Comparison of ENCODE assay signal across 8 mouse cellular contexts in the genomic region with DNA sequence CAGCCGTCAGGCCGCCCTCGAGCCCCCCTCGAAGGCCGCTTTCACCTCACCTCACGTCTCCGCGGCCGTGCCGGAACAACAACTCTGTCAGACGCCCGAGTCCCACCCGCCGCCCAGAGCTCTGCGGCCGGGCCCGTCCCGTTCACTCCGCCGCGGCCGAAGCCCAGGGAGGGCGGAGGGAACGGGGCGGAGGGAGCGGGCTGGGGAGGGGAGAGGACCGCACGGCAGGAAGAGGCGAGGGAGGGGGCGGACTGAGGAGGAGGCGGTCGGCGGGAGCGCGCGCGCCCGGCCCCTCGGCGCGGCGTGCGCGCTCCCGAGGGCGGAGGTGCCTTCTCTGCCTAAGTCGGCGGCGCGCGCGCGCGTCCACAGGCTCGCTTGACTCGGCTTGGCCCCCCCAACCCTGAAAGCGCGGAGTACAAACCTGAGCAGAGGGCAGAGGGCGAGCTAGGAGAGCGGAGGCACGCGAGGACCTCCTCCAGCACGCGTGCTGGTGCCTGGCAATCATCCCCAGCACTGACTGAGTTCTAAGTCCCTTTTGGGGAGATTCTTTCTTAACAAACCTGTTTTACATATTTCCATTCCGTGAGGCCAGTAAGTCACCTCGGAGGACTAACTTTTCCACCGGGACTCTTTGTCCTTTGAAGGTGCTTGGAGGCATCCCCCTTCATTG. TPM values are rescaled to one million over a fixed set of nuclear protein-coding genes. Genes with fewer than 3 reads are reported as not detected.
DNase-seq lines count a peak whose midpoint lies in the region; ATAC-seq lines count a peak whose summit lies in the region.

Rabgap1l (minus strand) TSS at position 526 of the 670 bp plus-strand sequence.

- H3K27me3 ChIP-seq in forebrain, embryonic 10.5 days (ENCODE audit: poor library complexity, severe bottlenecking), result no peaks in the 10 kb centered on the region
- no peaks in the 10 kb centered on the region for H3K27me3 ChIP-seq in heart, embryonic 16.5 days (ENCODE audit: control insufficient read depth, insufficient read depth, low read length)
- no peaks in the 10 kb centered on the region for H3K27me3 ChIP-seq in liver, embryonic 15.5 days
- H3K27me3 ChIP-seq in neural tube, embryonic 12.5 days (replicated peaks), result no peaks in the 10 kb centered on the region

- ATAC-seq in CD4-positive, CD25-positive, alpha-beta regulatory T cell, adult 4 months, result peak; percentile 83
- ATAC-seq in heart, embryonic 16.5 days (replicated peaks; ENCODE audit: extremely low read depth, insufficient read depth, low FRiP score), result peak; percentile 98
- peak; percentile 90 for ATAC-seq in liver, embryonic 15.5 days (ENCODE audit: insufficient read depth)
- ATAC-seq in neural tube, embryonic 12.5 days (ENCODE audit: low FRiP score, low read depth), result peak; percentile 97

- peak within 1 kb of the TSS; percentile 90 for H3K27ac ChIP-seq in forebrain, embryonic 10.5 days
- H3K27ac ChIP-seq in heart, embryonic 16.5 days (ENCODE audit: low read length), result peak within 1 kb of the TSS; percentile 83
- peak within 1 kb of the TSS; percentile 97 for H3K27ac ChIP-seq in liver, embryonic 15.5 days (replicated peaks)
- no peak within 1 kb of the TSS for H3K27ac ChIP-seq in neural tube, embryonic 12.5 days

- H3K9me3 ChIP-seq in forebrain, embryonic 10.5 days, result no peaks in the 10 kb centered on the region
- no peaks in the 10 kb centered on the region for H3K9me3 ChIP-seq in heart, embryonic 16.5 days (replicated peaks; ENCODE audit: control insufficient read depth, low read length)
- H3K9me3 ChIP-seq in liver, embryonic 15.5 days (replicated peaks), result no peaks in the 10 kb centered on the region
- no peaks in the 10 kb centered on the region for H3K9me3 ChIP-seq in neural tube, embryonic 12.5 days

- H3K9ac ChIP-seq in heart, embryonic 16.5 days (ENCODE audit: low read length), result peak within 1 kb of the TSS; percentile 93
- peak within 1 kb of the TSS; percentile 99 for H3K9ac ChIP-seq in liver, embryonic 15.5 days
- peak within 1 kb of the TSS; percentile 84 for H3K9ac ChIP-seq in neural tube, embryonic 12.5 days

- peaks cover 8% of the 10 kb centered on the region for H3K4me1 ChIP-seq in forebrain, embryonic 10.5 days
- no peaks in the 10 kb centered on the region for H3K4me1 ChIP-seq in heart, embryonic 16.5 days (ENCODE audit: control insufficient read depth, insufficient read depth, low read length)
- peaks cover 40% of the 10 kb centered on the region for H3K4me1 ChIP-seq in liver, embryonic 15.5 days (replicated peaks)
- H3K4me1 ChIP-seq in neural tube, embryonic 12.5 days, result peaks cover 8% of the 10 kb centered on the region

- H3K4me2 ChIP-seq in heart, embryonic 16.5 days (ENCODE audit: low read depth, low read length), result peak within 1 kb of the TSS; percentile 86
- peak within 1 kb of the TSS; percentile 74 for H3K4me2 ChIP-seq in liver, embryonic 15.5 days
- H3K4me2 ChIP-seq in neural tube, embryonic 12.5 days (replicated peaks), result peak within 1 kb of the TSS; percentile 96

- peak within 1 kb of the TSS; percentile 85 for H3K4me3 ChIP-seq in forebrain, embryonic 10.5 days
- peak within 1 kb of the TSS; percentile 83 for H3K4me3 ChIP-seq in heart, embryonic 16.5 days (ENCODE audit: low read length)
- peak within 1 kb of the TSS; percentile 98 for H3K4me3 ChIP-seq in liver, embryonic 15.5 days (replicated peaks)
- H3K4me3 ChIP-seq in neural tube, embryonic 12.5 days, result peak within 1 kb of the TSS; percentile 86

- H3K36me3 ChIP-seq in forebrain, embryonic 10.5 days (replicated peaks), result no peaks in the 10 kb centered on the region
- H3K36me3 ChIP-seq in heart, embryonic 16.5 days (ENCODE audit: control insufficient read depth, insufficient read depth), result no peaks in the 10 kb centered on the region
- H3K36me3 ChIP-seq in liver, embryonic 15.5 days (replicated peaks), result no peaks in the 10 kb centered on the region
- no peaks in the 10 kb centered on the region for H3K36me3 ChIP-seq in neural tube, embryonic 12.5 days

- WGBS in forebrain, embryonic 10.5 days, result under 1% methylated on average over 64 of the region's 67 CpGs
- under 1% methylated on average over 58 of the region's 67 CpGs for WGBS in heart, embryonic 16.5 days
- under 1% methylated on average over 66 of the region's 67 CpGs for WGBS in liver, embryonic 15.5 days (ENCODE audit: insufficient replicate concordance)
- WGBS in neural tube, embryonic 12.5 days, result under 1% methylated on average over 64 of the region's 67 CpGs

- DNase-seq in c-Kit-negative CD71-positive TER-119-positive erythroid progenitor cells, embryonic 14.5 days (ENCODE audit: low read depth, low spot score), result peak; percentile 89
- DNase-seq in forebrain, embryonic 10.5 days (ENCODE audit: extremely low spot score, low spot score), result peak; percentile 83
- peak; percentile 93 to 97 for DNase-seq in kidney, postnatal 36 days
- peak; percentile 72 for DNase-seq in telencephalon, adult 2 months (ENCODE audit: low read depth, low spot score)

RNA-seq across cellular contexts. Expression of gene Rabgap1l, which starts in this region (rescaled TPM):
- 100 to 1,000 TPM; 268 to 348 TPM for polyA plus RNA-seq in CD4-positive, CD25-positive, alpha-beta regulatory T cell, adult 4 months (2017; shearing (Covaris generic))
- polyA plus RNA-seq in forebrain, embryonic 10.5 days (2016; fragmentation: Nextera tagmentation; extraction: Ambion mirVana), result 8.7 and 9.8 TPM in 2 replicates
- polyA plus RNA-seq in heart, embryonic 16.5 days (2015; fragmentation: Nextera tagmentation; extraction: Ambion mirVana), result 83.9 and 93.4 TPM in 2 replicates
- 26.5 and 26.7 TPM in 2 replicates for polyA plus RNA-seq in liver, embryonic 15.5 days (2015; fragmentation: Nextera tagmentation; extraction: Ambion mirVana)
- 15.2 and 16.2 TPM in 2 replicates for polyA plus RNA-seq in neural tube, embryonic 12.5 days (2016; fragmentation: Nextera tagmentation; extraction: Ambion mirVana)
